Mouse (Mus musculus): ENCODE results near the gene Ubash3b.

GRCm38 (mm10) chr9:41138987-41139808, 22.3 kb downstream of the Ubash3b start:
- TF ChIP-seq CTCF (IDR thresholded peaks at IDR 0.05; ENCODE audit: low read depth, low read length) (no peak), POLR2A (IDR thresholded peaks at IDR 0.05; ENCODE audit: insufficient read depth, low read length) (no peak)
